ENCODE assay signal across 11 mouse cellular contexts in genomic region chr5:100074571-100074970, GRCm38 (mm10). TPM values are rescaled to one million over a fixed set of nuclear protein-coding genes. Genes with fewer than 3 reads are reported as not detected.
DNase-seq lines count a peak whose midpoint lies in the region.
"Had no signal": no experiment of that assay in that cellular context is flagged by ENCODE, and none has a peak within 500 bp of the region (broad histone marks: within the 10 kb centered on the region; RNA-seq: fewer than 3 reads in every experiment).

No protein-coding gene starts in this region.

- intact Hi-C loops in left cerebral cortex, postnatal 14 days (cut with DNase I) = loop anchor here (5.0 kb wide), 1 partner anchor 228 kb away; no protein-coding TSS in a partner anchor
- intact Hi-C loops in left cerebral cortex, postnatal 36 days (cut with DNase I) = loop anchor here (2.0 to 5.0 kb wide), 3 partner anchors 166 to 248 kb away; no protein-coding TSS in a partner anchor

- DNase-seq in embryo, embryonic 10.5 days (ENCODE audit: low spot score) = peak; percentile 37
- DNase-seq in embryo, embryonic 10 days (ENCODE audit: low spot score) = no peak
- DNase-seq in left cerebral cortex, postnatal 14 days (ENCODE audit: low spot score in 2 of 2) = peak; percentile 42 to 54
- DNase-seq in left cerebral cortex, postnatal 36 days (ENCODE audit: low spot score in 2 of 2) = no peak
- peak; percentile 27 for DNase-seq in 3T3-L1 (ENCODE audit: low read depth, low spot score)
- peak; percentile 37 for DNase-seq in R1 (ENCODE audit: low read depth, low spot score)
- DNase-seq in spleen, postnatal 10 days (ENCODE audit: low spot score in 2 of 2) = no peak
- no peak for DNase-seq in heart, adult 9 months (ENCODE audit: low spot score in 2 of 2)
- DNase-seq: adrenal gland, postnatal 10 days; gastrocnemius, postnatal 10 days; heart, postnatal 14 days had no signal

RNA-seq across cellular contexts. Expression of gene Enoph1, which starts 34.8 kb away (rescaled TPM):
- 10 to 100 TPM; 50.0 to 52.6 TPM for total RNA-seq in left cerebral cortex, postnatal 14 days (2021)
- 10 to 100 TPM; 51.6 to 54.5 TPM for total RNA-seq in left cerebral cortex, postnatal 36 days (2021)

RNA-seq across cellular contexts. Expression of gene Hnrnpdl, which starts 35.1 kb away (rescaled TPM):
- total RNA-seq in left cerebral cortex, postnatal 14 days (2021) = 100 to 1,000 TPM; 141 to 169 TPM
- 100 to 1,000 TPM; 158 to 173 TPM for total RNA-seq in left cerebral cortex, postnatal 36 days (2021)

Comparison
In these comparisons a context has a peak if more than half of its experiments do, and no peak if none do; other contexts are left out.
1. DNase-seq: peak in embryo, embryonic 10.5 days (single experiment), left cerebral cortex, postnatal 14 days (2 of 2), 3T3-L1 (single experiment) and R1 (single experiment); none in embryo, embryonic 10 days (single experiment), left cerebral cortex, postnatal 36 days (0 of 2), spleen, postnatal 10 days (0 of 2) and heart, adult 9 months (0 of 2).